Mouse (Mus musculus): ENCODE measurements around the gene Opalin.

The Opalin gene

DNA sequence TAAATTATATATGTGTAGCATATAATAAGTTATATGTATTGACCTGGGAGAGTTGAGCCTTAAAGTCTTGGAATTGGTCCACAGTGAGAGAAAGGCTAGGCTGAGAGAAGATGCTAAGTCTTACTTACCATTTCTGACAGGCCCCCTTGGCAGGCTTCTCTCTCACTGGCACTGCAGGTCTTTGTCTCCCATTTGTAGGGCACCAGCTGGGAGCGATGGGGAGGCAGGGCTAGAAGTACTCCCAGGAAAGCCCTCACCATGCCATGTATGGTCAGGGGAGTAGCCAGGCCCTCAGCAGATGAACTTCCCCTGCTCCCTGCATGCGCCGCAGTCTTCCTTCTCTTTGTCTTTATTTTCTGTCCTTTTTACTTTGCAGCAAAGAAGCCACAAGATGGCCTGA, at the start of gene Opalin:
Opalin (minus strand) TSS at position 208 of the 400 bp plus-strand sequence.
- in situ Hi-C loops (cut with MboI; ENCODE audit: low pct_unique_long_range_greater_than_20kb in 1 of 2, low sequenced_read_pairs in 2 of 2, unreplicated experiment in 1 of 2), result no loop called here

DNA sequence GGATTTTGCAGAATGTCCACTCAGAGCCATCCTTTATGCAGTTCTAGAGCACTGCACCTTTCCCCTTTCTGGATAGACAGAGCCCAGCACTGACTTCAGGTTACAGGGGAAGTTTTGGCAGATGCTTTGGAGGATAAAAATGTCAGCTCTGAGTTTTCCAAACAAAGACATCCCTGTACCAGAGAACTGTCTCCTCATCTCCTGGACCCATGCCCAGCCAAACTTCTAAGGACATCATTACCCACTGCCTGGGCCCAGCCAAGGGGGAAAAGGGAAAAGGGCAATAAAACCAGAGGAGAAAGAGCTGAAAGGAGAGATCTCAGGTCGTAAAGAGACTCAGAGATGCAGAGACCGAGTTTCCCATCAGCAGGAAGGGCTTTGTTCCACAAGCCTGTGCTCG, 46.1 kb upstream of the Opalin start:
- in situ Hi-C loops (cut with MboI; ENCODE audit: low pct_unique_long_range_greater_than_20kb in 1 of 2, low sequenced_read_pairs in 2 of 2, unreplicated experiment in 1 of 2), result no loop called here

DNA sequence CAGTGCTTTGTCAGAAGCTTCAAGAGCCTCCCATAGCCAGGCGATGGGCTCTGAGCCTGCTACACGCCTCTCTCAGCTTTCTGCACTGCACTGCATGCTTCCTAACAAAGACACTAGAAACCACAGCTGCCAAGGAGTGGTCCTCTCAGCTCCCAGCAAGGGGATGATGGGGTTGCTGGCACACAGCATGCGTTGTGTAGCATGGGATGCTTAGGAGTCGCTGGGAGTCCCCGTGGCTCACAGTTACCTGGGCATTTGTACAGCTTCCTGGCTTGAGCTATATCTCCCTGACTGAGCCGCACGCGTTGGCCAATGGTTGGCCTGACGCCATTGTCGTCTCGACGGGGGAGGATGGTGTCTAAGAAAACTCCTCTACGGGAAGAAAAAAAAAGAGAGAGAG, 43.0 kb upstream of the Opalin start:
- in situ Hi-C loops (cut with MboI; ENCODE audit: low pct_unique_long_range_greater_than_20kb in 1 of 2, low sequenced_read_pairs in 2 of 2, unreplicated experiment in 1 of 2), result loop anchor here in 1 of 2 experiments (10.0 kb wide), 1 partner anchor 55 kb away; no protein-coding TSS in a partner anchor

DNA sequence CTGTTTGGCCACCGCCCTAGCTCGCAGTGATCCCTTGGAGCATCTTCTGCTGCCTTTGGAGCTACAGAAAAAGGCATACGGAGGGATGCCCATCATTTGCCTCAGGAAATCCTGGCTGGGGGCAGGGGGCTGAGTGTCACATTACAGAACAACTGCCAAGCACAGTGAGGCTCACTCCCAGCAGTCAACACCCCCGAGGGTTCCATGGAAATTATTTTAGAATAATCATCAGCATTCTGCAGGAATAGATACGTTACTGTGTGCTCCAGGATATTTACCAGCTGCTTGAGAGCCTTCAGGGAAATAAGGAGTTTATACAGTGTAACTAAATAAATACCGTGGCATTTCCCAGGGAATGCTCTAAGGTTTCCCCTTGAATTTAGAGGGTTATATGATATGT, 41.4 kb upstream of the Opalin start:
- in situ Hi-C loops (cut with MboI; ENCODE audit: low pct_unique_long_range_greater_than_20kb in 1 of 2, low sequenced_read_pairs in 2 of 2, unreplicated experiment in 1 of 2), result loop anchor here in 1 of 2 experiments (10.0 kb wide), 1 partner anchor 56 kb away; no protein-coding TSS in a partner anchor

DNA sequence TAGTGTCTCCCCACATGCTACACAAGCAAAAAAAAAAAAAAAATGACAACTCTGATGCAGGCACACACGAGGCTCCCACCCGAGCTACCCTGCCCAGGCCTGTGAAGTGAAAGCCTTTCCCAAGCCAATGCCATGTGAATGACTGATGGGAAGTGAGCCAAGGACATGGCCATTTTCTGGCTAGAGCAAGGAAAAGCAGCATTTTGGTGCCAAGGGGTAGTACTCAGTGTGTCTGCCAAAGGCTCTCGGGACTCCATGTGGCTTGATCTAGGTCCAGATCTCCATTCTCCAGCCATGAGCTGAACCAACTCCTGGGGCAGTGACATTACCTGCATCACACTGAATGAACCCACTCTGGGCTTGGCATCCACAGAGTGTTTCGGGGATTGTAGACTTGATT, 40.4 kb upstream of the Opalin start:
- in situ Hi-C loops (cut with MboI; ENCODE audit: low pct_unique_long_range_greater_than_20kb in 1 of 2, low sequenced_read_pairs in 2 of 2, unreplicated experiment in 1 of 2), result loop anchor here in 1 of 2 experiments (10.0 kb wide), 1 partner anchor 57 kb away; no protein-coding TSS in a partner anchor

DNA sequence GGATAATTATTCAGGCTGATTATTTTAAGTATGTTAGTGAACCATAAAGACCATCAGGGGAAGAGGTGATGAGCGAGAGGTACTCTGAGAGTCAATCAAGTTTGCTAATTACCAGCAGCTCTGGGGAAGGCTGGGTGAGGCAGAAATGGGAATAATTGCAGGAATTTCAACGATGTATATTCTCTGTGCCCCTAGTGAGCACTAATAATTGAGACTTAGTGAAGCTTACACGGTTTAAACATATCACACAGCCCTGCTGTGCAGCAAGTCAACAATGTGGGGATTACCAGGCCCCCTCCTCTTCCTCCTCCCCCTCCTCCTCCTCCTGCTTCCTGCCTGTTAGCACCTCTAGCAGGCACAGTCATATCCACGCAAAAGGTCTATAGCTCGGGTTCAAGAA, 37.7 kb upstream of the Opalin start:
- in situ Hi-C loops (cut with MboI; ENCODE audit: low pct_unique_long_range_greater_than_20kb in 1 of 2, low sequenced_read_pairs in 2 of 2, unreplicated experiment in 1 of 2), result loop anchor here in 1 of 2 experiments (10.0 kb wide), 1 partner anchor 60 kb away; no protein-coding TSS in a partner anchor

DNA sequence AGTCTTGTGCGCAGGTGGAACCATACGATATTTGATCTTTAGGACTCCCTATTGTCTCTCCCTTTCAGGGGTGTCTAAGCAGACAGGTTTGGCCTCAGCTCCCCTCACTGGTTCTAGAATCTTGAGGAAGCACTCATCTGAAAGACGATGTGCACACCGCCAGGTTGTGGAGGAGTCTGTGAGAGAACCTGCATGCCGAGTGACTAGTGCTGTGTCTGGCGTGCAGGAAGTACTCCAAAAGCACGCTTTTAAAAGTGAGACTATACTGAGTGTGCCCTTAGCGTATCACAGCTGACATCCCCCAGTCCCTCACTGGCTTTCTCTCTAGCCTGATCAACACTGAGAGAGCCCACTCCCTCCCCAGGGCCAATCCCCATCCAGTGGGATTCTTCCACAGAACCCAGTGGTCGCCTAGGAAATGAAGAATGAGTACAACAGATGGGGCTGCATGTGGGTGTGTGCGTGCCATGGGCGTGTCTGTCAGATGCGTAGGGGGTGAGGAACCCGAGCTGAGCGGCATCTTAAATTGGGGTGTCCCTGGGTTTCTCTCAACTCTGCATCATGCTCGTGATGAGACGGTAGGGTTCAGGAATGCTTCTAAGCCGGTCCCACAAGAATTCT, 37.1 kb upstream of the Opalin start:
- in situ Hi-C loops (cut with MboI; ENCODE audit: low pct_unique_long_range_greater_than_20kb in 1 of 2, low sequenced_read_pairs in 2 of 2, unreplicated experiment in 1 of 2), result loop anchor here in 1 of 2 experiments (10.0 kb wide), 1 partner anchor 61 kb away; no protein-coding TSS in a partner anchor

DNA sequence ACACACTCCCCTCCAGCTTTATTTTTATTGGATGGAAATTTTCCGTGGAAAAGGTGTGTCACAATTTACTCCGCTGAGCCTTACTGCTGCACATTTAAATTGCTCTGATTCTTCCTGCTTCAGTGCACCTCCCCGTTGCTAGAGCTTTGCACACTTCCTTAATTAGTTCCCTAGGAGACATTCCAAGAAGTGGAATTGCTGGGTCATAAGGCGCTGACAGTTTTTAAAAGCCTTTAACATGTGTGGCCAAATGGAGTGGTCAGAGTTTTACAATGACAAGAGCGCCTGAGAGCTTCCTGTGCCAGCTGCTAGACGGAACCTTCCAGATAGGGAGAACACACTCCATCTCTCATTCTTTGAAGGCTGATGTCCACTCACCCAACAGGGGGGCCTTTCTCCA, 35.7 kb upstream of the Opalin start:
- in situ Hi-C loops (cut with MboI; ENCODE audit: low pct_unique_long_range_greater_than_20kb in 1 of 2, low sequenced_read_pairs in 2 of 2, unreplicated experiment in 1 of 2), result loop anchor here in 1 of 2 experiments (10.0 kb wide), 1 partner anchor 62 kb away; no protein-coding TSS in a partner anchor

DNA sequence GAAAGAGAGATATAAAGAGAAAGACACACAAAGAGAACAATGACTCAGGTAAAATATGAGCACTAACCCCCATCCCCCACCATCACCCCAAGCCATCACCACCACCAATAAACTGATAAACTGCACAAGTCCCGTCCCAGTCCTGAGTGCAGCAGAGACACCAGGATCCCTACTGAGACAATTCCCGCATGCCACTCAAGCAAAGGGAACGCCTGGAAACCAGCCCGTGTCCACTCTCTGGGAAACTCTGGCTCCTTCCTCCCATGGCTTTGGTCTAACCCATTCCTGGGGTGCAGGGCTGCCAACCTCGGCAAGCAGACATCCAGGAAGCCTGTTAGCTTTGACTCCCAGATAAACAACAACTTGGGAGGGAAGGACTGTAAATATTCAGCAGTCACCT, 33.1 kb upstream of the Opalin start:
- in situ Hi-C loops (cut with MboI; ENCODE audit: low pct_unique_long_range_greater_than_20kb in 1 of 2, low sequenced_read_pairs in 2 of 2, unreplicated experiment in 1 of 2), result loop anchor here in 1 of 2 experiments (10.0 kb wide), 1 partner anchor 65 kb away; no protein-coding TSS in a partner anchor

DNA sequence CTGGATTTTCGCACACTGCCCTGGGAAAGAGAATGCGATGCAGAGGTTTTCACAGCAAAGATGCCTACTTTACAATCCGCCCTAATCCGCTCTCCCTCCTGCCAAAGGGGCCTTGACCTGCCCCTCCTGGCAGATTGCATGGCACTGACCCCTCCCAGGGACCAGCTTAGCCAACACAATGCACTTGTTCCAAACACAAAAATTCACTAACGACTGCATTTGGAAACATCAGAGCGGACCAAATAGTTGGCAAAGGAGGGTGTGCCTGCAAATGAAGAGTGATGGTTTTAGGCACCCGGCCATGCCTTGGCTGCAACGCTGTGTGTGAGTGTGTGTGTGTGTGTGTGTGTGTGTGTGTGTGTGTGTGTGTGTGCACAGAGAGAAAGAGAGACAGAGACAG, 32.6 kb upstream of the Opalin start:
- in situ Hi-C loops (cut with MboI; ENCODE audit: low pct_unique_long_range_greater_than_20kb in 1 of 2, low sequenced_read_pairs in 2 of 2, unreplicated experiment in 1 of 2), result no loop called here

DNA sequence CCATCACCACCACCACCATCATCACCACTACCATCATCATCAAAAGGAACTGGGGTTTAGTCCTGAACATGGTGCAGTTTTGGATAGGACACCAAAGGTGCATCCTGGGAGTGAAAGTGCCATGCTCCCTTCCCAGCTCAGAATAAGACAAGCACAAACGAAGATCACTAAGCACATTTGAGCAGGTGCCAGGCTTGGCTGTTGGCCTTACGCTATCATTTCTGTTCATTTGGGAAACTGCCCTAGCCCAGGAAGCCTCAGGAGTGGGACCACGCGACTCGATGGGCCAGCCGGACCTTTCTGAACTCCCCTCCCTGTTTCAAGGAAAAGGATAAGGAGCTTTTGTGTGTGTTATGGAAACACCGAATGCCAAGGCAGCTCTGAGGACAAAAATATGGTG, 31.8 kb upstream of the Opalin start:
- in situ Hi-C loops (cut with MboI; ENCODE audit: low pct_unique_long_range_greater_than_20kb in 1 of 2, low sequenced_read_pairs in 2 of 2, unreplicated experiment in 1 of 2), result no loop called here

DNA sequence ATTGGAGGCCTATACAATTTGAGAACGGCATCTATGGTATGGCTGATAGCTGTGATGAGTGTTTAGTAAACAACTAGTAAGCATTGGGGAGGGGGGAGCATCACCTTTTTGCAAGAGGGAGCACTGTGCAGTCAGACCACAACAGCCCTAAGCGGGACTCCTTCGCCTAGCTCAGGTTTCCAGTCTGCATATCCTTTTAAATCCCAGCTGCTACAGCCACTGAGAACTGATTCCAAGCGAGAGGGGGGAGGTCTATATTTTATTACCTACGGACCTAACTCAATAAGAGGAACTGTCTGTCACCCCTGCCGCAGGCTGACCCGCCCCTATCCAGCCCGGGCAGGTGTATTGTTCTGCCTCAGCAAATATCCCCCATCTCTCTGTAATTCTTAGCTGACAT, 30.6 kb upstream of the Opalin start:
- in situ Hi-C loops (cut with MboI; ENCODE audit: low pct_unique_long_range_greater_than_20kb in 1 of 2, low sequenced_read_pairs in 2 of 2, unreplicated experiment in 1 of 2), result no loop called here

DNA sequence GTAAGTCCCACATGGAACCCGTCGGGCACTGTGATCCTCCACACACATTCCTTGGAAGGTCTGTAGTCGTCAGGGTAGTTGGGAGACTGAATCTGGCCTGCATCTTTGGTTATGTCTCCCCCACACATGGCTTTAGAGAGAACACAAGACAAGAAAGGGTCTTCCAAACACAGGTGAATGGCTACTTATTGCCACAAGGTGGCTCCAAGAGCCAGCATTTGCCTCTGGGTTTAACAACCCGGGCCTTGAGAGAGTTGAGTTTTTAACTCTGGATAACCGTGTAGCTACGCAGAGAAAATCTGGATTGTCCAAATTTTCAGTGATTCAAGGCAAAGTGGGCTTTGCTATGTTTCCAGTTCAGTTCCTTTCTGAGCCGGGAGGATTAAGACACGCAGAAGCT, 28.0 kb upstream of the Opalin start:
- in situ Hi-C loops (cut with MboI; ENCODE audit: low pct_unique_long_range_greater_than_20kb in 1 of 2, low sequenced_read_pairs in 2 of 2, unreplicated experiment in 1 of 2), result no loop called here

DNA sequence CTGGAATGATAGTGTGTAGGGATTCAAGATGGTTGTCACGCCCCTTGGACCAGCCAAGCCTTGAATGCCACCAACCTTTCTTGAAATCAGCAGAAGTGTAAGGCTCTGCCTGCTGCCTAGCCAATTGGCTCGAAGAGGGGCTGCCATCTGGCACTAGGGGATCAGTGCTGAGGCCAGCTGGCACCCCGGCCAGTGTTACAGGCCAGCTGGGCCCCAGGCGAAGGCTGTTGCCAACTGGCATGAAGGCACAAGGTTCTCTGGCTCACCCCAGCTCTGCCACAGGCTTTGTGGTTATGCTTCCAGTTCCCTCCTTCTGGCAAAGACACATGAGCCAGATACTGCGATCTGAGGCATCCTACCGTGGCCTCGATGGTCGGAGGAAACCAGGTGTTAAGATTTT, 24.5 kb upstream of the Opalin start:
- in situ Hi-C loops (cut with MboI; ENCODE audit: low pct_unique_long_range_greater_than_20kb in 1 of 2, low sequenced_read_pairs in 2 of 2, unreplicated experiment in 1 of 2), result no loop called here

DNA sequence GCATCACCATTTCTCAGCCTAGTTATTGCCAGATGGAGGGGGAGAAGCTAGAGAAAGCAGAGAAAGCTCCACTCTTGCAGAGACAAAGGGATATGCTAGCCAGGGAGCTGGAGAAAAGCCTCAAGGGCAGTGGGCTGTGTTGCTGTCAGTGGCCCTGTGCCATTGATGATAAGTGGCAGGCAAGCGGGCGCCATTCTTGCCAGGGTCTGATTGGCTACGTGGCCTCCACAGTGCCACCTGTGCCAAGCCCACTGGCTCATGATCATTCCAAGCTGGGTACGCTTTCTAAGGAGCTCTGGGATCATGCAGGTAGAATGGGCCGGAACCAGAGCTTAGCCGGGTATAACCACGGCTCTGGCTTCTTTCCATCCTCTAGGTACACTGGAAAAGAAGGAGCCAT, 23.9 kb upstream of the Opalin start:
- in situ Hi-C loops (cut with MboI; ENCODE audit: low pct_unique_long_range_greater_than_20kb in 1 of 2, low sequenced_read_pairs in 2 of 2, unreplicated experiment in 1 of 2), result no loop called here

DNA sequence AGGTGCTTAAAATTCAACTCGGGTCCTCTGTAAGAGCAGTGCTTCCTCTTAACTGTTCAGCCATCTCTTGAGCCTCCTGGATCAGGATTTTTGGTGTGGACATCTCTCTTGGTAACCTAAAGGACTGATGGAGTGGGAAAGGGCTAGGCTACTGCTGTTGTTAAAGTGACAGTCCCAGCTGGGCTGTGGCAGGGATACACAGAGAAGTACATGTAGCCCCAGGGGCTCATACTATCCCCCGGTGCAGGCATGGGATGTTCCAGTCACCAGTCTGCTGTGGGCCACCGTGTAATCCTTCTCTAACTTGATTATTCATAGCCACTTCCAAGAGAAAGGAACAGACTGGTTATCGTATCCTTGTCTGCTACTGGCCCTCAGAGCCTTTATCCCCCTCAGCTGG, 20.1 kb upstream of the Opalin start:
- in situ Hi-C loops (cut with MboI; ENCODE audit: low pct_unique_long_range_greater_than_20kb in 1 of 2, low sequenced_read_pairs in 2 of 2, unreplicated experiment in 1 of 2), result no loop called here

DNA sequence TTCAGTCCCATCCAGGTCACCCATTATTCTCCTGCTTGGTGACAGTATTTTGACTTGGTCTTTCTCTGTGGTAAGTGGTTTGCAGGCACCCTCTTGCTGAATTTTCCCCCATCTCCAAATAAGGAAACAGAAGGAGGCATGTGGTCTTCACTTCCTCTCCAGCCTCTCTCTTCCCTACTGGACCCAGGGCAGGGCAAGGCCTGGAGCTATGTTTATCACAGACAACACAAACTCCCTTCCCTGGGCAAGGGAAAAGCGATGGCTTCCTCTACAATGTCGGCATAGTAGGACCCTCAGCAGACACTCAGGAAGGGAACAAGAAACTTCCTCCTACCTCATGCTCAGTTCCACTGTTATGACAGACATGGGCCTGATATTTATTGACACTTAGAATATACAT, 15.0 kb upstream of the Opalin start:
- in situ Hi-C loops (cut with MboI; ENCODE audit: low pct_unique_long_range_greater_than_20kb in 1 of 2, low sequenced_read_pairs in 2 of 2, unreplicated experiment in 1 of 2), result no loop called here

DNA sequence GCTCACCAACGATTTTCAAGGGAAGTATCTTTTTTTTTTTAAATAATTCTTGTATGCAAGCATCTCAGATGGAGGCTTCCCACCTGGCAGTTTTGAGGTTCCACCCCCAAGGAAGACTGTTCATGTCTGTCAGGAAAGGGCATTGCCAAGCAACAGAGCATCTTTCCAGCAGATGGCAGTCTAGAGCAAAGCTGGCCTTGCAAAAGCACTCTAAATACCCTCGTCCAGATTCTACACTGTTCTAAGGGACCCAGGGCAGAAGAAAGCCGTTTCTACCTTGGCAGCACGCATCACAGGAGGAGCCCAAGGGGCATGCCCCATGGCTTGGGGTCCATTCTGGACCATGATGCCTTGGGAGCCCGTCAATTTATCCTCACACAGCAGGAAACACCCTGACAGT, 12.9 kb upstream of the Opalin start:
- in situ Hi-C loops (cut with MboI; ENCODE audit: low pct_unique_long_range_greater_than_20kb in 1 of 2, low sequenced_read_pairs in 2 of 2, unreplicated experiment in 1 of 2), result no loop called here

DNA sequence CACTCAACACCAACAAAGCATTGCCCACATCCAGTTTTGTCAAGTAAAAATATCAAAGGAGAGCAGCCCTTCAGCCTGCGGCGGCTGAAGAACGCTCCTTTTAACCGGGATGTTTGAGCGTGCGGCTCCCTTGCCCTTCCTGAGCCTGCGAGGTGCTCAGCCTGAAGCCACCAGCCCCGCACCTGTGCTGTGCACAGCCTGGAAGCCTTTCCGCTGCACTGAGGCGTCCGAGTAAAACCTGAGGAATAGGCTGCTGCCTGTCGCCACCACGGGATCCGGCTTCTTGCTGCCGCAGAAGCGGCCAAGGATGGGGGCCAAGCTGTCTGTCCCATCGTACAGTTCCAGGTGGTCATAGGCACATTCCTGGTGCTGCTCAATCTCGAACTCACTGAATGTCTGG, 11.6 kb upstream of the Opalin start:
- in situ Hi-C loops (cut with MboI; ENCODE audit: low pct_unique_long_range_greater_than_20kb in 1 of 2, low sequenced_read_pairs in 2 of 2, unreplicated experiment in 1 of 2), result no loop called here

DNA sequence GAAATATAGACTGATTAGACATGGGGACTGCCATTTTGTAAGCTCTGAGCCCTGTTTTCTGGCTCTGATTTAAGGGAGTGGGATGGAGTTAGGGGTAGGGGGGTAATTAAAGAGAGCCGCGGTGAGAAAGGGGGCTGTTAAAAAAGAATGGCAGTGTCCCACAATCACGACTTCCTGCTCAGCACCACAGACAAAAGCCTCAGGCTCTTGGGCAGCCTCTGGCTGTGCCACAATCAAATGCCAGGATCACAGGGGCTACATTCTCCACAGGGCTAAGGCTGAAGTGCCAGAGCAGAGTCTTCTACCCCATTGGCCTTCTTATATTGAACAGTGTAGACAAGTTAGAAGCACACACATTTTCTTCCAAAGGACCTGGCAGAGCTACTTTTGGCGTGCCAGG, 11.0 kb upstream of the Opalin start:
- in situ Hi-C loops (cut with MboI; ENCODE audit: low pct_unique_long_range_greater_than_20kb in 1 of 2, low sequenced_read_pairs in 2 of 2, unreplicated experiment in 1 of 2), result no loop called here
